Mouse (Mus musculus): ENCODE results near the gene H6pd.

DNA sequence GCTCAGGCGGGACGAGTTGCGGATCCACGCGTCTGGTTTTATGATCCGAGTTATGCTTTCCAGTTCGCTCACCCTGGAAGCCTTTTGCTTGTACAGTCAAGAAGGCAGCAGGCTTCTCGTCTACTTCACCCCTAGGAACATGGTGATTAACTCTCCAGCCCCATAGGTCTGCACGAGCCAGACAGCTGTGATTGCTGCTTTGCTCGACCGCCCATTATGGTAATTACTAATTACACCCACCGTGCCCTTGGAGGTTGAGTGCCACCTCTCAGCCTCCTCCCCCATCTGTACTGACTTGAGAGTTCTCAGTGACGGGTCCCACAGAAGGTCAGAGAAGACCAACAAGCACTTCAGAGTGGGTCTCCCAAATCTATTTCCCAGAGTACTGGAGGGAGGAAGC, 59.1 kb downstream of the H6pd start:
- TF ChIP-seq POLR2A (IDR thresholded peaks at IDR 0.05; ENCODE audit: insufficient read length, low read depth) (no peak), E2F4 (IDR thresholded peaks at IDR 0.05; ENCODE audit: insufficient read depth) (no peak), MAX (IDR thresholded peaks at IDR 0.05; ENCODE audit: low read depth) (no peak), TCF12 (IDR thresholded peaks at IDR 0.05; ENCODE audit: insufficient read depth, poor library complexity, severe bottlenecking) (no peak), CEBPB (IDR thresholded peaks at IDR 0.05; ENCODE audit: insufficient read depth, poor library complexity, severe bottlenecking) (no peak), TCF3 (IDR thresholded peaks at IDR 0.05; ENCODE audit: insufficient read length, low read depth) (no peak), POLR2AphosphoS2 (IDR thresholded peaks at IDR 0.05; ENCODE audit: insufficient read length, low read depth) (no peak), USF1 (IDR thresholded peaks at IDR 0.05; ENCODE audit: low read depth) (no peak), MYOG (IDR thresholded peaks at IDR 0.05; ENCODE audit: control insufficient read depth in 1 of 3, insufficient read depth in 1 of 3, insufficient read length in 2 of 3, low read depth in 2 of 3) (no peak), MYOD1 (IDR thresholded peaks at IDR 0.05; ENCODE audit: control insufficient read depth in 1 of 3, insufficient read length in 2 of 3, low read depth in 2 of 3) (no peak), SRF (IDR thresholded peaks at IDR 0.05; ENCODE audit: control insufficient read depth, insufficient read length, low read depth) (no peak)

Measured in myocyte (in vitro differentiated cells).